In genomic region chr6:140924319-140924981, GRCm38 (mm10) we compare ENCODE assay signal across 8 mouse cellular contexts.
DNase-seq lines count a peak whose midpoint lies in the region; TF ChIP-seq lines count a peak whose summit lies in the region.

No protein-coding gene starts in this region.

- no peaks in the 10 kb centered on the region for H3K9me3 ChIP-seq in CH12.LX (replicated peaks; ENCODE audit: low read length)

- dilution Hi-C loops in CH12.LX (cut with MboI; ENCODE audit: extremely low pct_ligation_motif_present, extremely low pct_unique_long_range_greater_than_20kb, low sequenced_read_pairs), result no loop called here

- intact Hi-C loops in heart, postnatal 14 days (cut with DNase I), result loop anchor here (5.0 to 10.0 kb wide), 5 partner anchors 250 to 650 kb away; no protein-coding TSS in a partner anchor

- no peak for TF ChIP-seq POLR2A in CH12.LX (IDR thresholded peaks at IDR 0.05; ENCODE audit: low read depth, low read length)
- no peak for TF ChIP-seq POLR2A in cortical plate, adult 2 months (IDR thresholded peaks at IDR 0.05; ENCODE audit: extremely low read depth, insufficient read depth, low read length)

- peak; percentile 82 for TF ChIP-seq RAD21 in CH12.LX (IDR thresholded peaks at IDR 0.05; ENCODE audit: low read depth, low read length)

- DNase-seq in CH12.LX (ENCODE audit: extremely low read depth), result peak; percentile 51
- DNase-seq in ZHBTc4 (ENCODE audit: low read depth, low spot score), result peak; percentile 56
- peak; percentile 46 to 61 for DNase-seq in heart, postnatal 14 days
- DNase-seq in layer of hippocampus, adult 18-20 months (ENCODE audit: low spot score in 2 of 2), result peak; percentile 16 to 60
- DNase-seq in lung, postnatal 14 days, result peak; percentile 70
- DNase-seq in right cerebral cortex, postnatal 4 days, result peak; percentile 19
- DNase-seq in T-cell, adult 2 months (ENCODE audit: low spot score), result no peak

- no peak overlapping the region for H3K4me2 ChIP-seq in CH12.LX (ENCODE audit: insufficient read depth, low read depth, poor library complexity, severe bottlenecking)

- no peak overlapping the region for H3K27ac ChIP-seq in CH12.LX (ENCODE audit: insufficient read depth, low read depth)
- H3K27ac ChIP-seq in cortical plate, adult 2 months (ENCODE audit: insufficient read depth, low read length), result no peak overlapping the region

- H3K36me3 ChIP-seq in CH12.LX (replicated peaks in 1 of 2; ENCODE audit: control insufficient read depth in 1 of 2, insufficient read depth in 1 of 2, low read length in 1 of 2), result no peaks in the 10 kb centered on the region

- peak; percentile 55 to 83 for TF ChIP-seq CTCF in CH12.LX (conservative IDR thresholded peaks at IDR 0.05 in 1 of 2, IDR thresholded peaks at IDR 0.05 in 1 of 2; ENCODE audit: low read depth in 2 of 2, low read length in 2 of 2)
- TF ChIP-seq CTCF in cortical plate, adult 2 months (IDR thresholded peaks at IDR 0.05; ENCODE audit: extremely low read depth, insufficient read depth, low read length), result peak; percentile 59; the same call in 1 of the 2 replicates

- no peak for TF ChIP-seq EP300 in CH12.LX (IDR thresholded peaks at IDR 0.05; ENCODE audit: low read length)

- H3K4me3 ChIP-seq in CH12.LX (replicated peaks in 1 of 3; ENCODE audit: low read depth in 2 of 3, low read length in 2 of 3, poor library complexity in 1 of 3), result no peak overlapping the region
- H3K4me3 ChIP-seq in cortical plate, adult 2 months (ENCODE audit: insufficient read depth, low read length), result no peak overlapping the region

- H3K79me2 ChIP-seq in CH12.LX (replicated peaks; ENCODE audit: control insufficient read depth, extremely low read depth, insufficient read depth, poor library complexity, severe bottlenecking), result no peaks in the 10 kb centered on the region

- H3K27me3 ChIP-seq in CH12.LX (replicated peaks), result no peaks in the 10 kb centered on the region

- in situ Hi-C loops in CH12.LX (cut with MboI; ENCODE audit: low pct_ligation_motif_present, low pct_unique_long_range_greater_than_20kb, low sequenced_read_pairs), result no loop called here

- H3K4me1 ChIP-seq in CH12.LX (ENCODE audit: control insufficient read depth in 1 of 2, insufficient read depth in 2 of 2), result no peaks in the 10 kb centered on the region; a peak in 1 of 4 replicates
- H3K4me1 ChIP-seq in cortical plate, adult 2 months (ENCODE audit: control insufficient read depth, insufficient read depth, low read length), result no peaks in the 10 kb centered on the region

- H3K9ac ChIP-seq in CH12.LX (ENCODE audit: insufficient read depth, low read depth), result no peak overlapping the region

TF ChIP-seq in CH12.LX, 34 proteins besides CTCF, POLR2A, EP300 and RAD21:
- TF ChIP-seq SMC3 (IDR thresholded peaks at IDR 0.05; ENCODE audit: low read depth, low read length) (peak; percentile 82), JUN (IDR thresholded peaks at IDR 0.05; ENCODE audit: insufficient read depth, low read depth, low read length) (no peak), ZC3H11A (IDR thresholded peaks at IDR 0.05; ENCODE audit: low read depth, low read length) (peak; percentile 12; the same call in 1 of the 2 replicates)
